Mouse (Mus musculus): ENCODE data around the gene Prickle3.
"Not testable (repeated sequence)": the region's sequence is repeated elsewhere in the genome, so short reads cannot be mapped to it uniquely, and the experiment has no call there.

Gene Prickle3

DNA sequence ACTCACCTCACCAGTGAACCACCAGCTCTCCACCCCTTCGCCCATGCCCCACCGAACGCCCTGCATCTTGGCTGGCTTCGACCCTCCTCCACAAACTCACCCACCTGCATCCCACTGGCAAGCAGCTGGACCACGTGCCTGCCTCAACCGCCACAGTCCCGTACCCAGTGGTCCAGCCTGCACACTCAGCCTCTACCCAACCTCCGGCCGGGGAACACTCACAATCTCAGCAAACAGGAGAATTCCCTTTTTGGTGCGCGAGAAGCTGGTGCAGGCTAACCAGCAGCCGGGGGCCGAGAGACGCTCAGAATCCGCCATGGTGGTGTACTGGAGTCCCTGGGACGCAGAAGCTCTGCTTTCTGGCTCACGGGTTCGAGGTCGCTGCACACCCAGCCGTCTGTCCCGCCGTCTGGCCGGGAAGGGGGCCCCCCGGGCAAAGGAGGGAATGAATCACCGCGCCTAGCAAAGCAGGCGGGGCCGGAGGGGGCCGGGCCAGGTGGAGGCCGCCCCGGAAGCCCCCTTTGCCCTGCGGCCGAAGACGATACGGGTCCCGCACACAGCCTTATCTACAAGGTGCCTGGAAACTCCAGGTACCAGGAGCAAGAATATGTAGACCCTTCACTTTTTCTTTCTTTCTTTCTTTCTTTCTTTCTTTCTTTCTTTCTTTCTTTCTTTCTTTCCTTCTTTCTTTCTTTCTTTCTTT, 14.0 kb downstream of the Prickle3 start, which contains the start of gene Plp2:
TSS of gene Plp2 (minus strand) at position 470 of the 703 bp plus-strand sequence.
- peak in 1 of 2 experiments; percentile 27 for DNase-seq (ENCODE audit: low spot score in 2 of 2)

DNA sequence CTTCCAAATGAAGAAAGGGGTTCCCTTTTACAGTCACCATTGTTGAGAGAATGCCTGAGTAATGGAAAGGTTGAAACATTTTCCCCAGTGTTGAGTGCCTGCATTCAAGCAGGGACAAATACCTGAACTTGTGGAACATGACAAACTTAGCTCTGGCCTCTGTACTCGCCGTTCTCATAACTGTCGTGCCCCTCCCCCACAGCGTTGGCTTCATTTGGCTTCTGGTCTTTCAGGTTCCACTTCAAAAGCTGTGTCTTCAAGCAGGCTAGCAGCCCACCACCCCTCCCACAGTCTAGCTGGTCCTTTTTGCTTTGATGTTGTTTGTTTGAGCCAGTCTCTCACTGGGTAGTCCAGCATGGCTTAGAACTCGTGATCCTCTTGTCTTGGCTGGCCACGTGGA, 15.7 kb downstream of the Prickle3 start:
- DNase-seq (ENCODE audit: low spot score in 2 of 2): no peak

DNA sequence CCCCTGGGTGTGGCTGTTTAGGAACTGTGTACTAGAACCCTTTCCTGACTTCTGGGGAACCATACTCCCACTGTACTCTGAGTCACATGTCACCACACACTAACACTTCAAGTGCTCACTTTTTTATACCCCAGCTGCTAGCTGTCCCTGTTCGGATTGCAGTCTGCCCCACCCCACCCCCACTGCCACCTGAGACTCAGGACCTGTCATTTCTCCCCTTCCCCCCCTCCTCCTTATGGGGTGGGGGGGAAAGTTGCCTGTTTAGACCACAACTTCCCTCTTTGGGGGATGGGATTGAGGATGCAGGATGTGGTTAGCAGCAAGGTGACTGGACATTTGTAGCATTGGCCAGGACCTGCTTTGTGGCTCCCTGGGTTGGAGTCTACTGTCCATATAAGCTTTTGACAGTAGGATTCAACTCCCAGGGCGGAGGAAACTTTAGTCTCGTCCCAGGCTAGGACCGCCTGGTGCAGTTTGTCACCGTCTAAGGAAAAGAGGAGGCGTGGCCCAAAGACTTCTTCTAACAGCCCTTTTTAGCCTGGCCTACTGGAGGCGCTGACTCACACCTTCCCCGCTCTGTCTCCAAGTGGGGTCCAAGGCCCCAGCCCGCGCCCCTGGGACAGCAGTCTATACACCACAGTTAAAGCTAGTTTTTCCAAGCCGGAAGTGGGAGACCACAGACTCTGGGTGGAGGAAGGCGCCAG, 16.7 kb downstream of the Prickle3 start:
- no peak for DNase-seq (ENCODE audit: low spot score in 2 of 2)

DNA sequence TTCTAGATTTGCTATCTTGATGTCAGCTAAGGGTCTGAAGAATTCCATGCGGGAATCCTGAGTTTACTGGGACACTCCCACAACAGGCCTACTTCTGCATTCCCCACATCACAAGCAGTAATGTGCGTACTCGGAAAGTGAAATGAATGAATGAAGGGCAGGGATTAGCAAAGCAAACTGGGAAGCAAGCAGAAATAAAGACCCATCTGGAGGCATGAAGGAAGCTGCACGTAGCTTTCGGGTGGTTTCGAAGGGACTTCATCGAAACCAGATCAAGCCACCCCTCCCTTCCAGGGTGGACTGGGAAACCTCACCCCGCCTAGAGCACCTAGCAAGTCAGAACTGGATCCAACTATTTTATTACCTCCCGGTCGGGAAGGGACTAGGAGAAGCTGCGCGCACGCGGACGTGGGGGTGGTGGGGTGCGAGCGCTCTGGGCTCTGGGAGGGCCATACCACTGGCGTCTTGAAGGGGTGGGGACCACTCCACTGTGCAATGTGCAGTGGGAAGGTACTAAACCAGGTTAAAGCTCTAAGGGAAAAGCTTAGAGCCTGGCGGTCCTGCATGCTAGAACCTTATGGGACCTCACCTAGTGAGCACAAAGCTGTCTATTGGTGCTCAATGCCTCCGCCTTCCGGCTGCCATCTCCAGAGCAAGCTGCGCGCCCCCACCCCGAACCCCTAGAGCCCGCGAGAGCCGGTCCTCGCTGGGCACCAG, 17.4 kb downstream of the Prickle3 start:
- DNase-seq (ENCODE audit: low spot score in 2 of 2): no peak

DNA sequence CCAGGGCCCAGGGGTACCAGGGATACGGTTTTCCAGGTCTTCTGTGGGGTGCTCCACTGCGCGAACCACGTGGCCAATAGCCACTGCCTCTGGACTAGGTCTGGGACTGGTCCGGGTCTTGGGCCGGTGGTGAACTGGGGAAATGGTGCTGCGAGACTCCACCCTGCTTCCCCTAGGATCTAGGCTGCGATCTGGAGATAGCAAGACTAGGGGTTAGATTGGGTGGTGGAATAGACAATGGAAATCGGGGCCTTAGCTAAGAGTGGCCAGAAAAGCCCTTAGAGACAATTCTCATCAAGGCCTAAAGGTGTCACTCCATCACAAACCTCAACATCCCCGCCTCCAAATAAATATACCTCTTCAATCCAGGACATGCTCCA, 17.9 kb downstream of the Prickle3 start:
- no peak for DNase-seq (ENCODE audit: low spot score in 2 of 2)

DNA sequence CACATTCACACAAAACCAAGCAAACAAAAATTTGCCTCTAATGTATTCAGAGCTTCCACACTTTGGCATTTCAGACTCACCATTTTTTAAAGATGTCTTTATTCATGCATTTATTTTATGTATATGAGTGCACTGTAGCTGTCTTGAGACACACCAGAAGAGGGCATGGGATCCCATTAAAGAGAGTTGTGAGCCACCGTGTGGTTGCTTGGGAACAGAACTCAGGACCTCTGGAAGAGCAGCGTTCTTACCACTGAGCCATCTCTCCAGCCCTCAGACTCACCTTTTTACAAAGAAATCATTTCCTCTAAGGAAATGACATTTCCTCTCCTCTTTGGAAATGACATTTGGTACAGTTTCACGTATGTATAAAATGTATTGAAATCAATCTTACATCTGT, 21.9 kb downstream of the Prickle3 start:
- no peak for DNase-seq (ENCODE audit: low spot score in 2 of 2)

DNA sequence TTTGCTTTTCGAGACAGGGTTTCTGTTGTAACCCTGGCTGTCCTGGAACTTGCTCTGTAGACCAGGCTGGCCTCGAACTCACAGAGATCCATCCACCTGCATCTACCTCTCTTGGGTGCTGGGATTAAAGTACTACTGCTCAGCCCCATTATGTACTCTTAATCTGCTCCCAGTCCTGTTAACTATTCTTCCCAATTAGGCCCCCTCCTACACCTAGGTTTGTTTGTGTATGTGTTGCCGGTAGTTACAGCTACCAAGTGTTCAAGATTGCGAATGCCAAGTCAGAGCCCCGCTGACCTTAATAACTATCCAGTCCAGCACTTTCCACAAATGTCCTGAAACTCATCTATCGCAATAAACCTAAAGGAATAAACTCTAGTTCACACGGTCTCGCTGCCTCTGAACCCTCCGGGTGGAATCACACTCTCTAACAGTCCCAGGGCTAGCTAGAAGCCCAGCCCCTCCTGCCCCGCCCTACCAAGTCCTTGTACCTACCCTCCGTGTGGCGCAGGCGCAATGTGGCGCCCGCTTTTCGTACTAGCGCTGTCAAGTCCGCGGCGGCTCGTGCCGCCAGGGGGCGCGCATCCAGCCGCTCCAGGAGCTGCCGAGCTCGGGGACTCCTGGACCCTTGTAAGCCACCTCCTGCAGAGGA, 22.5 kb downstream of the Prickle3 start:
- DNase-seq (ENCODE audit: low spot score in 2 of 2): peak; percentile 75 to 83

DNA sequence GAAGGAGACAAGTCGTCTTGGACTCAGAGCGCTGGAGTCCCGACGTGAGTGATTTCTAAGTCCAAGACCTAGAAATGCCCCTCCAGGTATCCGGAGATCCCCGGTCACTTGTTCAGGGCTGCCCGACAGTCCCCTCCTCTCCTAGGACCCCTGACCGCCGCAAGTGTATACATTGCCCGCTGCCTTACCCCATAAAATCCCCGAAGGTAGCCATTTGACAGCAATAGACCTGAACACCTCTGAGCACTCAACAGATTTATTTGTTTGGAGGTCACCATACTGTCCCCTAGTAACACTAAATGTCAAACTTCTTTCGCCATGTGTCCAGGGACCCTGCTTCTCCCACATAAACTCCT, 23.0 kb downstream of the Prickle3 start:
- DNase-seq (ENCODE audit: low spot score in 2 of 2): no peak

DNA sequence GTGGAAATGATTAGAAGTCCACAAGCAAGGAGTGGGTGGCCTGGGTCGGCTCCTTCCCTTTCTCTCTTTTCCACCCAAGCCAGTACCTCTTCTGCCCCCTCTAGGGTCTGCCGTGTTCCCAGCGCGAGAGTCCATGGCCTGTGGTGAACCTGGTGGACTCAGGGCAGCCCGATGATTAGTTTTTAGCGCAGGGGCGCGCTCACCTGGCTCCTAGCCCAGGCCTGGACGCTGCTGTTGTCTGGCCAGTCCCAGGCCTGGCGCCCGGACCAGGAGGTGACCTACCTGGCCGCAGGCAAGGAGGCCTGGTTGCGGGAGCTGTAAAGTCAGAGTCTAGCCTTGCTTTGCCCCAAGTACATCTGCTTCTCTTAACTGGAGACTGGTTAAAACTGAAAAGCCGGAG, 23.8 kb downstream of the Prickle3 start, which contains the start of gene Magix:
TSS of gene Magix (minus strand) at position 388 of the 400 bp plus-strand sequence.
- no peak for DNase-seq (ENCODE audit: low spot score in 2 of 2)

DNA sequence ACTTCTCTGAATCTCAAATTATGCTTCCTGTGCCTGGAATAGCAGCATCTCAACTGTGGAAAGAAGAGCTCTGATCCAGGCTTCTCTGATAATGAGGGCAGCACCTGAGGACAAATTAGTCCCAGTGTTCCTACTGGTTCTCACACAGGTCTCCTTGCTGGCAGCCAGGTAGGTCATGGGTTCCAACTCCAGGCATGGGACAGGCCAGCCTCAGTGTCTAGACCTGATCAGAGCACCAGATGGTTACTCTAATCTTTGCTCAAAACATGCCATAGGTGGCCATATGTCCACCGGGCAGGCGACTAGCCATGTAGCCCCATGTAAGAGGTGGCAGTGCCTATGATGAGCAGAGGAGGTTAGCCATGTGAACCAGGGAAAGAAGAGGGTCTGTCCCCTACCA, 31.3 kb downstream of the Prickle3 start:
- no peak for DNase-seq (ENCODE audit: low spot score in 2 of 2)

DNA sequence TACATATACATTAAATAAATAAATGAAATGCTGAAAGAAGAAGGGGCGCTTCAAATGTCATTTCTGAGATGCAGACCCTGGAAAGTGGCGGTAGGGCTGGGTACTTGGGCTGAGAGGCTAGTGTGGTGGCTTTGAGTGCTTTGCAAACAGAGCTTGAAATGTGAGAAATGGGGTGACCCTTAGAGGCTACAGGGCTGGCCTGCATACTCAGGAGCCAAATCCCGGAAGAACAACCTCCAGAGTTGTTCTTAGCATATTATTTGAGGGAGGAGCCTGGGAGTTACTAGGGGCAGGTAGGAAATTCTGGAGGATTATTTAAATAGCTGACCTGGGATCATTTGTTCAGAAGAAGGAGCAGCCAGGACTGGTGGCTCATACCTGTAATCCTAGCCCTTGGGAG, 33.4 kb downstream of the Prickle3 start:
- no peak for DNase-seq (ENCODE audit: low spot score in 2 of 2)

DNA sequence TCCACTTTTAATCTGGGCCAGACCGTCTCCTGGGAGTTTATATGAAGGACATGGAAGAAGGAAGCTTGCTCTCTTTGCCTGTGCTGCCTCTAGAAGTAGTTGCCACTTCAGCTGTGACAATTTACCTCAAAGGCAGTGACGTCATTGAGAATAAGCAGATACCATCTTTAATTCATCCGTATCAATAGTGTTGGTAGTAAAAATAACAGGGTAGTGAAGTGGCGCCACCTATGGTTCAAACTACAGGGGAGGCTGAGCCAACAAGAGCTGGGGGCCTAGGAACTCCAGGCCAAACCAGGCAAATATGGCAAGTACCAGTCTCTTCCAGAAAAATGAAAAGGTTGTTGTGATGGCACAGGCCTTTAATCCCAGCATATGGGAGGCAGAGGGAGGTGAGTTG, 35.8 kb downstream of the Prickle3 start:
- DNase-seq (ENCODE audit: low spot score in 2 of 2): peak in 1 of 2 experiments; percentile 39

DNA sequence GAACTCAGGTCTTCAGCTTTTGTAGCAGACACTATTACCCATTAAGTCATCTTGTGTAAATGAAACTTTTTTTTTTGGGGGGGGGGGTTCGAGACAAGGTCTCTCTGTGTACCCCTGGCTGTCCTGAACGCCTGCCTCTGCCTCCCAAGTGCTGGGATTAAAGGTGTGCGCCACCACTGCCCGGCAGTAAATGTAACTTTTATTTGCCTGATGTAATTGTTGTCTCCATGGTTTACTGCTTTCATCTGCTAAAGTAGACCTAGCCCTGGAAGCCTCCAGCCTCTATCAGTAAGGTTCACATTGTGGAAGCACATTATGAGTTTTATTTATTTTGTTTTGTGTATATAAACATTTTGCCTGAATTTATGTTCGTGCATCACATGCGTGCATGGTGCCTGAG, 39.5 kb downstream of the Prickle3 start:
- no peak for DNase-seq (ENCODE audit: low spot score in 2 of 2)

DNA sequence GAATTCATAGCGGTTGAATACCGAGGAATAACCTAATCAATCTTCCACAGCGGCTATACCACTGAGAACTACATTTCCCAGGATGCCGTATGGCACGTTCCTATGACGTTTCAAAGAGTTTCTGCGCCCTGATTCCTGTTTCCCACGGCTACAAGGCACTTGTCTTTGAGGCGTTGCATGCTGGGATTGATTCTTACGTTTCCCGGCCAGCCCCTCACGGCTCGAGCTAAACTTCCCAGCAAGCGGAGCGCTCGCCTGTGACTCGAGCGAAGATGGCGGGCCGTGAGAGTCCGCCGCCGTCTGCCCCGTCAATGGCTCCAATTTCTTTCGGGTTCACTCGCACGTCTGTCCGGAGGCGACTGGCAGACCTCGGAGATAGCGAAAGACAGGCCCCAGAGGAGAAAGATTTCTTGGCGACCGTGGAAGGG, 39.9 kb downstream of the Prickle3 start, which contains the start of gene Gpkow:
TSS of gene Gpkow (plus strand) at position 178 of the 428 bp plus-strand sequence.
- DNase-seq (ENCODE audit: low spot score in 2 of 2): peak; percentile 53 to 66

DNA sequence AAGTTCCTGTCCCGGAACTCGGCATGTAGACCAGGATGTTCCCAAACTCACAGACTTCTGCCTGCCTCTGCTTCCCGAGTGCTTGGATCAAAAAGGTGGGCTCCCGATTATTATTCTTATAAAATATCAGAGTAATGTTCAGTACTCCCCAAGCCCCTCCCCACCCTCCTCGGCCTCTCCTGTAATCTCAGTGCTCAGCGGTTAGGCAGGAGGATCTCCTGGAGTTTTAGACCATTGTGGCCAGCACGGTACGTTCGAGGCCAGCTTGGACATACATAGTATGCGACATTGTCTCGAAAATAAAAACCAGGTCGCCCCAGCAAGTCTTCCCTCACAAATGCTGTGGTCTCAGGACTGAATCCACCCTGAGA, 56.7 kb downstream of the Prickle3 start:
- not testable (repeated sequence) for DNase-seq (ENCODE audit: low spot score in 2 of 2)

DNA sequence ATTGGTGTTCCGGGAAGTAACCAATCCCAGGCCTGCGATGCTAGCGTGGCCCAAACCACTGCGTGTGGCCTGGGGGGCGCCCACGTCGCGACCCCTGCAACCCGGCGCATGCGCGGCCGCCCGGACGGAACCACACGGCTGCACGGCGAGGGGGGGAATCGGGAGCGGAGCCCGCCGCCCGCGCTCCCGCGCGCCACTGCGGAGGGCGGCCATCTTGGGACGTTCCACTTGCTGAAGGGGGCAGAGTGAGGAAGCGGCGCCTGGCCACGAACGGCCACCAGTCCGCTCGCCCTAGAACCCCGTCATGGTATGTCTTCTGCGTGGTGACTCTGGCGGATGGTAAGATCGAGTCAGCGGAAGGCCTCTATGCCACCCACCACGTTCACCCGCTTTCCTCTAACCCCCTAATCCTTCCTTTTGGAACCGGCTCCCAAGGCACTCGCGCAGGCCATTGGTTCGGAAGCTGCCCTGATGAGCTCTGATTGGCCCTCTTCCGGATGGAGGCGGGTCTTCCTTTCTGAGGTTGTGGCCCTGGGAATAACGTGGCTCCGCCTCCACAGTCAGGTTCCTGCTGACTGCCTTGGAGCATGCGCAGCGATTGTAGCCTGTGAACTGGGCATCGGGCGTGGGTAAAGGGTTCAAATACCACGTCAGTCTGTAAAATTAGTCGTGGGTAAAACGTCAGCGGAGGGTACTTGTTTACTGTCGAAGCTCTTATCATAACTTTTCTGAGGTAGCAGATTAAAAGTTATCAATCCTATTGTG, 57.3 kb downstream of the Prickle3 start, which contains the start of gene Wdr45:
TSS of gene Wdr45 (plus strand) at position 199 of the 765 bp plus-strand sequence.
- peak; percentile 79 to 81 for DNase-seq (ENCODE audit: low spot score in 2 of 2)

DNA sequence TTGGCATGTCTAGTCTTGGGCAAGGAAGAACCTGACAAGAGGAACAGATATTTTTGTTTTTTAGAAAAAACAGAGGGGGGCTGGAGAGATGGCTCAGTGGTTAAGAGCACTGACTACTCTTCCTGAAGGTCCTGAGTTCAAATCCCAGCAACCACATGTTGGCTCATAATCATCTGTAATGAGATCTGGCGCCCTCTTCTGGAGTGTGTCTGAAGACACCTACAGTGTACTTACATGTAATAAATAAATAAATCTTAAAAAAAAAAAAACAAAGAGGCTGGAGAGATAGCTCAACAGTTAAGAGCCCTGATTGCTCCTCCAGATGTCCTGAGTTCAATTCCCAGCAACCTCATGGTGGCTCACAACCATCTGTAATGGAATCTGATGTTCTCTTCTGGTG, 59.0 kb downstream of the Prickle3 start:
- DNase-seq (ENCODE audit: low spot score in 2 of 2): not testable (repeated sequence)

All from spleen, postnatal 14 days (tissue).